Mouse (Mus musculus): Measurements from ENCODE around the gene Rnf5.

DNA sequence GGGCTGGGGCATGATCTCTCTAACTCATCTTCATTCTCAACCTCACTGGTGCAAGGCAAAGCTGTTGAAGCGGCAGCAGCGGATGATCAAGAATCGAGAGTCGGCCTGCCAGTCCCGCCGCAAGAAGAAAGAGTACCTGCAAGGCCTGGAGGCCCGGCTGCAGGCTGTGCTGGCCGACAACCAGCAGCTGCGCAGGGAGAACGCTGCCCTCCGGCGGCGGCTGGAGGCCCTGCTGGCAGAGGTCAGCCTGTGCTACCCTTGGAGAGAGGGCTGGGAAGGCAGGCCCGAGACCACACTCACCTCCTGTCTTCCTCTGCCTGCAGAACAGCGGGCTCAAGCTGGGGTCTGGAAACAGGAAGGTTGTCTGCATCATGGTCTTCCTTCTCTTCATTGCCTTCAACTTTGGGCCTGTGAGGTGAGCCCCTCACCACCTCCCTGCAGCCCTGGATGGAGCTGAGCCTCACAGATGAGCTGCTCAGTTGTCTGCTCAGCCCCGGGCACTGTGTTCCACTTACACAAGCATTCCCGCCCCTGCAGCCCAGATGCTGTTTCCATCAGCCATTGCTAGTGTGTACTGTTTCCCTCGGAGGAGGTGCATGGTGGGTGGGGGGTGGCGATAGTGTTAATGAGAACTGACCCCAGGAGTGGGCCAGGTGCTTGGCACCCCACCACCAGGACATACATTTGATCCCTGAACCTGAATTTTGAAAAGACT, 48.2 kb upstream of the Rnf5 start:
- TF ChIP-seq POLR2A (IDR thresholded peaks at IDR 0.05; ENCODE audit: borderline replicate concordance, extremely low read depth, insufficient read depth, insufficient read length, poor library complexity, severe bottlenecking) (no peak), CTCF (IDR thresholded peaks at IDR 0.05; ENCODE audit: borderline replicate concordance, extremely low read depth, insufficient read depth, insufficient read length) (peak; percentile 53)

Data from brain, embryonic 14.5 days (tissue).